Mouse (Mus musculus): ENCODE data around the gene Fam172a. TPM values are rescaled to one million over a fixed set of nuclear protein-coding genes. Genes with fewer than 3 reads are reported as not detected.
"Not testable (repeated sequence)": the region's sequence is repeated elsewhere in the genome, so short reads cannot be mapped to it uniquely, and the experiment has no call there.

Gene Fam172a
- 33.0 and 33.1 TPM in 2 replicates for polyA plus RNA-seq (2014; fragmentation: Nextera tagmentation; extraction: Ambion mirVana)

DNA sequence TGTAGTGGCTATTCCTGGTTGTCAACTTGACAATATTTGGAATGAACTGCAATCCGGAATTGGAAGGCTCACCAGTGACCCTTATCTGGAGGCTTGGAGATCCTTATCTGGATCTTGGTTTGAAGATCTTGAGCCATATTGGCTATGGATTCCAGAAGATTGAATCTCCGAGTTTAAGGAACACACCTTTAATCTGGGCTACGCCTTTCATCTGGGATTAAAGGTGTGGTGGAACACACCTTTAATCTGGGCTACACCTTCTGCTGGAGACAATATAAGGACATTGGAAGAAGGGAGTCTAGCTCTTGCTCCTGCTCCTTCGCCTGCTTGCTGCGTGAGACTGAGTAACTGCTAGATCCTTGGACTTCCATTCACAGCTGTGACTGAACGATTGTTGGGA lies at the start of gene Fam172a:
TSS of gene Fam172a (plus strand) at position 301 of the 400 bp plus-strand sequence.
- H3K4me3 ChIP-seq (ENCODE audit: low read depth, low read length); H3K27ac ChIP-seq (replicated peaks; ENCODE audit: low read depth, low read length); H3K9me3 ChIP-seq (ENCODE audit: control insufficient read depth, low read length); DNase-seq (ENCODE audit: low spot score); H3K4me2 ChIP-seq (ENCODE audit: low read depth, low read length); H3K4me1 ChIP-seq (ENCODE audit: control insufficient read depth, insufficient read depth, low read length); H3K9ac ChIP-seq (ENCODE audit: low read depth, low read length); ATAC-seq (ENCODE audit: low read depth); H3K36me3 ChIP-seq (ENCODE audit: control insufficient read depth, insufficient read depth, low read length); H3K27me3 ChIP-seq (replicated peaks; ENCODE audit: control insufficient read depth, insufficient read depth, low read length): not testable (repeated sequence)
- no CpG with 5 or more reads among the region's 6 CpGs for WGBS

- H3K4me2 ChIP-seq (ENCODE audit: low read depth, low read length) = no peak overlapping the region
- no peaks in the 10 kb centered on the region for H3K9me3 ChIP-seq (ENCODE audit: control insufficient read depth, low read length)
- no peaks in the 10 kb centered on the region for H3K4me1 ChIP-seq (ENCODE audit: control insufficient read depth, insufficient read depth, low read length)
- DNase-seq (ENCODE audit: low spot score) (no peak), ATAC-seq (ENCODE audit: low read depth) (no peak)
- no peak overlapping the region for H3K27ac ChIP-seq (replicated peaks; ENCODE audit: low read depth, low read length)
- H3K36me3 ChIP-seq (ENCODE audit: control insufficient read depth, insufficient read depth, low read length) = no peaks in the 10 kb centered on the region
- no peaks in the 10 kb centered on the region for H3K27me3 ChIP-seq (replicated peaks; ENCODE audit: control insufficient read depth, insufficient read depth, low read length)
- H3K9ac ChIP-seq (ENCODE audit: low read depth, low read length) = no peak overlapping the region
- H3K4me3 ChIP-seq (ENCODE audit: low read depth, low read length) = no peak overlapping the region
- 17% methylated on average over 2 of the region's 2 CpGs for WGBS
Measured at GRCm38 (mm10) chr13:77688651-77689050, 13.2 kb upstream of the Fam172a start.

DNA sequence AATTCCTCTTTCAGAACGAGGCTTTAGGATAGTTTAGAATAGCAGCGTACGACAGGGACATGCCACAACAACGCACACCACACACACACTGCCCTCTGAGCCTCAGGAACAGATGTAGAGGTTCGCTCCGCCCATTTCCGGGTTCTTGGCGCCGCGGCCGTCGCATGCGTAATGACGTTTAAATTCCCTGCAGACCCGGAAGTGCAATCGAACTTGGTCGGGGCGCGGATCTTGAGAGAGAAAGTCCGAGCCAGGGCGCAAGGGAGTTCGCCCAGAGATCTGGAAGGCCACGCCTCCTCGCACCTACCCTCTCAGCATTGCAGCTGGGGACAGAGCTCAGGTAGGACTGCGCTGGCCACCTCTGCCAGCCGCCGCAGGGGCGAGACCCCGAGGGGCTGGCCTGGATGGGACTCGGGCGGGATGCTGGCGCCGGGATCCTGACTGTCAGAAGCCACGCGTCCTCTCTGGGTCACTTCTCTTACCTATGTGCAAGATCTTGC lies 6.7 kb downstream of the Fam172a start:
- ATAC-seq (ENCODE audit: low read depth) = peak; percentile 98
- H3K27ac ChIP-seq (replicated peaks; ENCODE audit: low read depth, low read length) = peak overlapping the region; percentile 46; the same call in 1 of the 2 replicates

GRCm38 (mm10) chr13:77717499-77717898 lies 15.7 kb downstream of the Fam172a start:
- no peak overlapping the region for H3K9ac ChIP-seq (ENCODE audit: low read depth, low read length)
- no peaks in the 10 kb centered on the region for H3K36me3 ChIP-seq (ENCODE audit: control insufficient read depth, insufficient read depth, low read length)
- 93% methylated on average over 2 of the region's 2 CpGs for WGBS
- H3K27ac ChIP-seq (replicated peaks; ENCODE audit: low read depth, low read length) = no peak overlapping the region
- no peaks in the 10 kb centered on the region for H3K4me1 ChIP-seq (ENCODE audit: control insufficient read depth, insufficient read depth, low read length)
- no peak overlapping the region for H3K4me3 ChIP-seq (ENCODE audit: low read depth, low read length)
- DNase-seq (ENCODE audit: low spot score) (no peak), ATAC-seq (ENCODE audit: low read depth) (no peak)
- no peak overlapping the region for H3K4me2 ChIP-seq (ENCODE audit: low read depth, low read length)
- H3K27me3 ChIP-seq (replicated peaks; ENCODE audit: control insufficient read depth, insufficient read depth, low read length) = no peaks in the 10 kb centered on the region
- no peaks in the 10 kb centered on the region for H3K9me3 ChIP-seq (ENCODE audit: control insufficient read depth, low read length)

More for the DNA sequence above, 6.7 kb downstream of the Fam172a start:
- WGBS = under 1% methylated on average over 33 of the region's 35 CpGs
- Histone ChIP-seq H3K36me3 (ENCODE audit: control insufficient read depth, insufficient read depth, low read length) (no peaks in the 10 kb centered on the region), H3K9ac (ENCODE audit: low read depth, low read length) (peak overlapping the region; percentile 86), H3K27me3 (replicated peaks; ENCODE audit: control insufficient read depth, insufficient read depth, low read length) (no peaks in the 10 kb centered on the region), H3K9me3 (ENCODE audit: control insufficient read depth, low read length) (no peaks in the 10 kb centered on the region), H3K4me3 (ENCODE audit: low read depth, low read length) (peak overlapping the region; percentile 77), H3K4me1 (ENCODE audit: control insufficient read depth, insufficient read depth, low read length) (peaks cover 6% of the 10 kb centered on the region; the same call in 1 of the 2 replicates), H3K4me2 (ENCODE audit: low read depth, low read length) (peak overlapping the region; percentile 63)
- peak; percentile 96 for DNase-seq (ENCODE audit: low spot score)

DNA sequence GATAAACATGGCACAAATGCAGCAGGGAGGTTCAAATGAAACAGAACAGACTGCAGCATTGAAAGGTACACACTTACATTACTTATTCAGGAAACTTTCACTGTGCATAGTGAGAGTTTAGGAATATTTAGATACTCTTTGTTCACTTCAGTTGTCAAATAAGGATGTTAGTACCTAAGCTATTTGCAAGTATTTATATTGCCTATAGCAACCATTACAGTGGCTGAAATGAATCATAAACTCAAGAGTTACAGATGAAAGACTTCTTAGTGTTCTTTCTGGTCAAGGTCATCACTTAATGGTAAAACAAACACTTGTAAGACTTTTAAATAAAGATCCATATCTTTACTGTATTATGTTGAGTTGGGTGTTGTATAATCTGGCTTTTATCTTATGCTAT lies 41.0 kb downstream of the Fam172a start:
- no peak overlapping the region for H3K4me2 ChIP-seq (ENCODE audit: low read depth, low read length)
- H3K9me3 ChIP-seq (ENCODE audit: control insufficient read depth, low read length) = no peaks in the 10 kb centered on the region
- H3K36me3 ChIP-seq (ENCODE audit: control insufficient read depth, insufficient read depth, low read length) = no peaks in the 10 kb centered on the region
- H3K27ac ChIP-seq (replicated peaks; ENCODE audit: low read depth, low read length) = no peak overlapping the region
- no peaks in the 10 kb centered on the region for H3K27me3 ChIP-seq (replicated peaks; ENCODE audit: control insufficient read depth, insufficient read depth, low read length)
- ATAC-seq (ENCODE audit: low read depth) = no peak
- H3K4me3 ChIP-seq (ENCODE audit: low read depth, low read length) = no peak overlapping the region
- H3K4me1 ChIP-seq (ENCODE audit: control insufficient read depth, insufficient read depth, low read length) = no peaks in the 10 kb centered on the region
- H3K9ac ChIP-seq (ENCODE audit: low read depth, low read length) = no peak overlapping the region
- DNase-seq (ENCODE audit: low spot score) = no peak

GRCm38 (mm10) chr13:77777606-77778005 lies 75.8 kb downstream of the Fam172a start:
- 0 out of 2 replicates have a peak, but pooled peaks cover 5% of the 10 kb centered on the region for H3K36me3 ChIP-seq (ENCODE audit: control insufficient read depth, insufficient read depth, low read length)
- H3K9me3 ChIP-seq (ENCODE audit: control insufficient read depth, low read length) = 0 out of 2 replicates have a peak, but pooled peaks cover 4% of the 10 kb centered on the region
- WGBS = 61% methylated on average over 2 of the region's 2 CpGs
- no peaks in the 10 kb centered on the region for H3K27me3 ChIP-seq (replicated peaks; ENCODE audit: control insufficient read depth, insufficient read depth, low read length)
- no peak for ATAC-seq (ENCODE audit: low read depth)
- no peak overlapping the region for H3K4me3 ChIP-seq (ENCODE audit: low read depth, low read length)
- no peak for DNase-seq (ENCODE audit: low spot score)
- H3K27ac ChIP-seq (replicated peaks; ENCODE audit: low read depth, low read length) = no peak overlapping the region
- no peak overlapping the region for H3K9ac ChIP-seq (ENCODE audit: low read depth, low read length)
- no peaks in the 10 kb centered on the region for H3K4me1 ChIP-seq (ENCODE audit: control insufficient read depth, insufficient read depth, low read length)
- no peak overlapping the region for H3K4me2 ChIP-seq (ENCODE audit: low read depth, low read length)

- DNase-seq (ENCODE audit: low spot score) = not testable (repeated sequence)
Measured at GRCm38 (mm10) chr13:77807341-77807740, 105.5 kb downstream of the Fam172a start.

DNA sequence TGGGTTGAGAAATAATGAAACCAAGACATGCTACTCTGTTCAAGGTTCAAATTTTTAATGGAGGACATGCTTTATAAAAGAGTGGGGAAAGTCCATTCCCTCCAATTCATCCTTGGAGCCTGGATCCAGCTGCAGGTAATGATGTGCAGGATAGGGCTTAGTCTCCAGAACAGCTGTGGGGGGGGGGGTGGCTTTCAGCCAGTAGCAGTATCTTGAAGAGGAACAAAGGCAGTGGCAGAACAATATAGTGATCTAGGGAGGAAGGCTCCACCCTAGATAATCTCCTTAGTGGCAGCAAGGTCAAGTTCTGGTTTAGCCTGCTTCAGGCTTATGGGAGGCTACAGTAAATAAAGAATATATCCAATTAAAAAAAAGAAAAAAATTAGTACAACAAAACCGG lies 108.6 kb downstream of the Fam172a start:
- peaks cover 9% of the 10 kb centered on the region; the same call in 1 of the 2 replicates for H3K9me3 ChIP-seq (ENCODE audit: control insufficient read depth, low read length)
- H3K27ac ChIP-seq (replicated peaks; ENCODE audit: low read depth, low read length) = no peak overlapping the region

More at GRCm38 (mm10) chr13:77807341-77807740, 105.5 kb downstream of the Fam172a start:
- not testable (repeated sequence) for H3K4me1 ChIP-seq (ENCODE audit: control insufficient read depth, insufficient read depth, low read length); H3K27me3 ChIP-seq (replicated peaks; ENCODE audit: control insufficient read depth, insufficient read depth, low read length); H3K4me2 ChIP-seq (ENCODE audit: low read depth, low read length); H3K27ac ChIP-seq (replicated peaks; ENCODE audit: low read depth, low read length); H3K36me3 ChIP-seq (ENCODE audit: control insufficient read depth, insufficient read depth, low read length); ATAC-seq (ENCODE audit: low read depth); H3K4me3 ChIP-seq (ENCODE audit: low read depth, low read length); H3K9me3 ChIP-seq (ENCODE audit: control insufficient read depth, low read length); H3K9ac ChIP-seq (ENCODE audit: low read depth, low read length)
- WGBS = 73% methylated on average over 2 of the region's 2 CpGs

DNA sequence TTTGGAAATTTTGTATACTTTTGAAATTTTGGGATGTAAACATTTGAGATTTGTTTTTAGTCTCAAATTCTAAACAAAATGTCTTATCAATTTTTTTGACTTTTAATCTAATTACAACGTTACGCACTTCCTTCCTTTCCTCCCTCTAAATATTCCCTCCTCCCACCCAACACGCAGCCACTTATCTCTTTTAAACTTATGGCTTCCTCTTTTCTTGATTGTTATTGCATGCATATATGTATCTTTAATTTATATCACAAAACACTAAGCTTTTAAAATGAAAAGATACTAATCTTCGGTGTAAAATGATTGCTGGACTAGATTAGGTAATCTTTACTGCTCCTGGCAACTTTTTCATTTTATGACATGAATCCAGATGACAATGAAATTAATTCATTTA lies 124.3 kb downstream of the Fam172a start:
- Histone ChIP-seq H3K4me2 (ENCODE audit: low read depth, low read length) (no peak overlapping the region), H3K27ac (replicated peaks; ENCODE audit: low read depth, low read length) (no peak overlapping the region), H3K4me3 (ENCODE audit: low read depth, low read length) (no peak overlapping the region), H3K36me3 (ENCODE audit: control insufficient read depth, insufficient read depth, low read length) (no peaks in the 10 kb centered on the region), H3K27me3 (replicated peaks; ENCODE audit: control insufficient read depth, insufficient read depth, low read length) (no peaks in the 10 kb centered on the region), H3K9me3 (ENCODE audit: control insufficient read depth, low read length) (0 out of 2 replicates have a peak, but pooled peaks cover 3% of the 10 kb centered on the region), H3K9ac (ENCODE audit: low read depth, low read length) (no peak overlapping the region), H3K4me1 (ENCODE audit: control insufficient read depth, insufficient read depth, low read length) (no peaks in the 10 kb centered on the region)
- DNase-seq (ENCODE audit: low spot score) = no peak
- WGBS = 85% methylated on average over 4 of the region's 4 CpGs
- ATAC-seq (ENCODE audit: low read depth) = no peak

More for the DNA sequence above, 108.6 kb downstream of the Fam172a start:
- Histone ChIP-seq H3K4me3 (ENCODE audit: low read depth, low read length) (no peak overlapping the region), H3K4me2 (ENCODE audit: low read depth, low read length) (no peak overlapping the region), H3K36me3 (ENCODE audit: control insufficient read depth, insufficient read depth, low read length) (no peaks in the 10 kb centered on the region), H3K27me3 (replicated peaks; ENCODE audit: control insufficient read depth, insufficient read depth, low read length) (no peaks in the 10 kb centered on the region), H3K9ac (ENCODE audit: low read depth, low read length) (no peak overlapping the region), H3K4me1 (ENCODE audit: control insufficient read depth, insufficient read depth, low read length) (no peaks in the 10 kb centered on the region)
- DNase-seq (ENCODE audit: low spot score) (no peak), ATAC-seq (ENCODE audit: low read depth) (no peak)
- WGBS = 80% methylated on average over 1 of the region's 1 CpGs

All from embryonic facial prominence, embryonic 14.5 days (tissue).